Mouse (Mus musculus) kidney, adult 18-20 months (tissue): ENCODE data around the gene Mpp3.

Experiments used
- DNase-seq: peaks from one replicate; pipeline ENCODE4 v3.0.0; 2021

The Mpp3 gene

DNA sequence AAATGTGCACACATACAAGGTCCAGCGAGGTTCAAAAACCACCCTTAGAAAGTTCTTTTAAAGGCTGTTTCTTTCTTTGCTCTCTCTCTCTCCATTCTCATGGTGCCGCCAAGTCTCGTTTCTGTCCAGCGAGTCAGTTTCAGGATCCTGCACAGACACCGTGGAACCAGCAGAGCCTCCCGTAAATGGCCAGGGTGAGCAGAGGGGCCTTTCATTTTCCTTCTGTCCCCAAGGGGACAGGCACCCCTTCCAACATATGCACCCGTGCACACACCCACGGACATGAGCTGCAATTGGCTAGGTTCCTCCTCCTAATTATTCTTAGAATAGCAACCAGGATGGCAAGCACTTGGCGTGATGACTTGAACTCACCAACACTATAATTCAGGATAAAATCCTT, 54.8 kb downstream of the Mpp3 start:
- no peak for DNase-seq

DNA sequence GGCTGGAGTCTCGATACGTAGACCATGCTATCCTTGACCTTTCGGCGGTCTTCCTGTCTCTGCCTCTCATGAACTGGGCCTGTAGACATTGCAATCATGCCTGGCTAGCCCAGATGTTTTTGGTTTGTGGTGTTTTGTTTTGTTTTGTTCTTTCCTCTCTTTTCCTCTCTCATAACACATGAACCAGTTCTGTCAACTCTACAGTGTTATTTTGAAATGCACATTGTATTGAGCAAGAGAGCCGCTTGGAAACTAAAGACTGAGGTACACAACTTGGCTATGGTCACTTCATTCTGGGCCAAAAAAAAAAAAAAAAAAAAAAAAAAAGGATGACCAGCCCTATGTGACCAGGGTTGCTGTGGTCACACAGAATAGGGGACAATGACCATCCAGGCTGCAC, 55.6 kb downstream of the Mpp3 start:
- DNase-seq = no peak

DNA sequence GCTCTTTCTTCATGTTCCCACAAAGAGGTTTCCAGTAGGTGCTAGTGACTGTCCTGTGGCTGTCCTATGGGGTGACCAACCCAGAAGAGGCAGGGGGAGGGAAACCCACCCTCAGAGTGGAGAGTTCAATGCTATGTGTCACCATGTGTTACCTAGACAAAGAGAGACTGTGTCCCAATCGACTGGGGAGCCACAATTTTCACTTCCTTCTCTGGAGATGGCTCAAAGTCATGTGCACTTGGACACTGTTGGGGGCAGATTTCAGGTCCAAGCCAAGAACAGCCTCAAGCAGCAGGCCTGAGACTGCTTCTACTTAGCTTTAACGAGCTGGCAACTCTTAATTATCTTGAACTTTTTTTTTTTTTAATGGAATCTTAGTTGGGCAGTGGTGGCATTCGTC, 56.2 kb downstream of the Mpp3 start:
- DNase-seq = no peak

DNA sequence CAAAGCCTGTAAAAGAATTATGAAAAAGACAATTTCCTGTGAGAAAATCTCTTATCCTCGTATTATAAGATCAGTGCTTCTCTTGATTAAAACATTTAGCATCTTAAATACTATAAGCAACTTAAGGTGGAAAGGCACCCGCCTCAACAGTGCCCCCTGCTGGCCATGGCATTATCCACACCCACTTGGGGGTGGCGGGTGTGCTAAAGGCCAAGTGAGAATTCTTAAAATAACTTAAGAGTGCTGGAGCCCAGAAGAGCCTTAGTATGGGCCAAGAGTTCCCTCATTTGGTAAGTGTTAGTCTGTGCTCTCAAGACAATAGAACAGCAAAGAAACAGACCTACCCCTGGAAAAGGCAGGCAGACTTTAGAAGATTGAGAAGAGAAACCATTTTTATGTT, 56.9 kb downstream of the Mpp3 start:
- no peak for DNase-seq

DNA sequence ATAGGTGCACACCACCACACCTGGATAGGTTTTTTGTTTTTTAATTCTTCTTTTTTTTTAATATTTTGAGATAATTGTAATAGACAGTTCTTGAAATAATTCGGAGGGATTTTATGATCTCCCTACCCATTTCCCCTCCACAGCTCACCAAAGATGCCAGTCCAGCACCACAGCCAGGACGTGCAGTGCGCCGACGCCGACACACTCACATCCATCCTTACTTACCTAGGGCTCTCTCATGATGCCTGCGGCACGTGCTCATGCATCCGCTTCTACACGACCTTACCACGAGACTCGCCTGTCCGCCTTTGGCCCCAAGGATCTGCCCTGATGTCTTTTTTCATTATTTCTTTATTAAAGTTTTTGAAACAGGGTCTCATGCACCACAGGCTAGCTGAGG, 58.4 kb downstream of the Mpp3 start:
- DNase-seq = no peak

DNA sequence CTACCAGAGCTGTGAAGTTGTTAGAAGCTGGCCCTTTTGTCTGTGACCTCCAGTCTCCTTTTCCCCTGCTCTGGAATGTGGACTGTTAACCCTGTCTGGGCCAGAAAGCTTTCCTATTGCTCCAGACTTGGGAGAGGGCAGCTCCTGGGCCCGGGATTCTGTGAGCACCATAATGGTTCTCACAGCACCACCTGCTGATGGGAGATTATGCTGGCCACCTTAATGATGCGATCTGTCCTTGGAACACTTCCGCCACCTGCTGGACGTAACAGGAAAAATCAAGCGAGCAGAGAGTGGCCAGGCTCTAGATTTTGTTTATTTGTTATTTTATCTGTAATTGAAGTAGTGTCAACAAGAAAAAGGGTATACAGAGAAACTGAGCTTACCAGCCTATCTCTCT, 59.5 kb downstream of the Mpp3 start:
- peak; percentile 86 for DNase-seq

DNA sequence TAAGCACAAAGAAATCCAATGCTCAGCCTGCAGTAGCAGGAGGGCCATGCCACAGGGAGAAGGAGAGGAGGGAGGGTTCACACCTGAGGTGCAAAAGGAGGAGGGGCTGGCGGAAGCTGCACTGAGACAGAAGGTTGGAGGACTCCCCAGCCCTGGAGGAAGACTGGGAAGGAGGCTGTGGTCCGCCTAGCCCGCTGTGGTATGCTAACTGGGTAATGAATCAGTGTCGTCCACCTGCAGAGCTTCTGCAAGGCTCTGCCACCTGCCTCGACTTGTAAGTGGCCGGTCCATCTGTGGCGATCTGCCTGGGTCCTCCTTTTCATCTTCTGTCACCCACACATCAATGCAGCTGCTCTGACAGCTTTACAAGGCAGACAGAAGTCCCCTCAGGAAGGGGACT, 60.0 kb downstream of the Mpp3 start:
- DNase-seq = no peak

DNA sequence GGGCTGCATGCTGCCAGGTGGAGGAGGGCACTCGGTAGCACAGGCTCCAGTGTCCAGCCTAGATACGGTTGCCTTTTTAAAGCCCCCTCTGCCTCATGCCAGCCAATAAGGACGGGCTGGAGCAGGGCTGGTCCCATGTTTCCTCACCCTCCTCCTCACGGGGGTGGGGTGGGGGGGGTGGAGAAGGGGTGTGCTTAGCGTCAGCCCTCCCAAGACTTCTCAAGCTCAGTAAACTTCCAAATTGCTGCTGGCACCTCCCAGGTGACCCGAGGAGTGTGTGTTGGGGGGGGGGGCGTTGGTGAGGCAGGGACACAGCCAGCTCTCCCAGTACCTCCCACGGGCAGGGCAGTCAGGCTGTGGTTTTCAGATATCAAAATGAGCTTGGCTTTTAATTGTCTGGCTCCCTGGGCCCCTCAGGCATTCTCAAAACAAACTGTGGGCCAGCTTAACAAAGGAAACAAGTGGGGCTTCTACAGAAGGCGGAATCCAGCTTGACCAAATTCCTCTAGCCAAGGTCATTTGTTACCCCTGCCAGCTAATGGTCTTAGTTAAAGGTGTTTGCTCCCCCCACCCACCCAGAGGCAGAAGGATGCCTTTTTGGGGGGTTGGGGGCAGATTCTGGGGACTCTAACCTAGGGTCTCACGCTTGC, 61.2 kb downstream of the Mpp3 start, which contains the start of gene Sost:
Sost (minus strand) TSS at position 51 of the 650 bp plus-strand sequence.
- no peak for DNase-seq

DNA sequence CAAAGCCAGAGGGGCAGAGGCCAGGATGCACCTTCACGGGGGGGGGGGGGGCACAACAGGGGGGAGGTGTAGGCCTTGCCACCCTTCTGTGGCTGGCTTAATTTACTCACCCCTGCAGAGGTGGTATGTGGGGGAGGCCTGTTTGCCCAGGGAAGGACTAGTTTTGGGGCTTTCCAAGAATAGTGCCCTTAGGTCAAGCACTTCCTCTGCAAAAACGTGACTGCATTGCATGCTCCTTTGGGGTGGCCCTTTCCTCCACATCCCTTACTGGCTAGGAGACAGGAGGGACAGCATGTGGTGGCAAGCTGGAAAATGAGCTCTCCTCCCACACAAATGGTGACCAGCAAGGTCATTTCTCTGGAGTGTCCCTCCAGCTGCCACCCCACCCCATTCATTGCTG, 62.7 kb downstream of the Mpp3 start:
- DNase-seq = no peak

DNA sequence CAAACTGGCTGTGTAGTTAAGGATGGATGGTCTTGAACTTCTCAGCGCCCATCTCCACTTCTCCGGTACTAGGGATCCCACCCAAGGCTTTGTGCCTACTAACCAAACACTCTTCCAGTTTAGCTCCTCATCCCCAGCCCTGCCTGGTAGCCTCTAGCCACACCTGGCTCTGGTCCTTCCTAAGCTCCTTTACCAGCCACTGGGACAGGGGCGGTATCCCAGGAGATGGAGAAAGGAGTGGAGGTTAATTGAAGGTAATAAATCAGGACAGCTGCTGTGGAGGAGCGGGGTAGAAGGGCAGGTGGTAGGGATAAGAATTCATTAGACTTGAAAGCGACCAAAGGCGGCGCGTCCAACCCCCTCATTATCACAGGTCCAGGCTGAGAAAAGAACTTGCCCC, 63.6 kb downstream of the Mpp3 start:
- DNase-seq = no peak

DNA sequence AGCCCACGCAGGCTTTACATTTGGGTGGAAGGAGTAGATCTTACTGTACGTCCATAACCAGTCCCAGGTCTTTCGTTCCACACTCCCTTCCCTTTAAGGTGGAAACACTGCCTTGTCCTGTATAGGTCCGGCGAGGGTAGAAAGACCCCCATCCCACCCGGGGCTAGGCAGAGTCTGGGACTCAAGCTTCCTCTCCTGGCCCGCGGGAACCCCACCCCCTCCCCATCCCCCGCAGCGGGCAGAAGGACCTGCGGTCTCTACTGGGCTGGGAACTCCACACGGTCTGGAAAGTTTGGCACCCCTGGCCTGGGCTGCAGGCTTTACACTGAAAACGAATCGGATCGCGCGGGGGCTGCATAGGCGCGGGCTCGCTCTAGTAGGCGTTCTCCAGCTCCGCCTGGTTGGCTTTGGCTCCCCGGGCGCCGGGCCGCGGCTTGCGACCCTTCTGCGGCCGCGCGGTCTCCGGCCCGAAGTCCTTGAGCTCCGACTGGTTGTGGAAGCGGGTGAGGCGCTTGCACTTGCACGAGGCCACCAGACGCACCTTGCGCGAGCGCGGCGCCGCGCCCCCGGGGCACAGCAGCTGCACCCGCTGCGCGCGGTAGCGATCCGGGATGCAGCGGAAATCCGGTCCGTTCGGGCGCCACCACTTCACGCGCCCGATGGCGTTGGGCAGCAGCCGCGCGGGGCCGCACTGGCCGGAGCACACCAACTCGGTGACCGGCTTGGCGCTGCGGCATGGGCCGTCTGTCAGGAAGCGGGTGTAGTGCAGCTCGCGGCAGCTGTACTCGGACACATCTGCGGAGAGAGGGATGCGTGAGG, 64.6 kb downstream of the Mpp3 start:
- DNase-seq = no peak

DNA sequence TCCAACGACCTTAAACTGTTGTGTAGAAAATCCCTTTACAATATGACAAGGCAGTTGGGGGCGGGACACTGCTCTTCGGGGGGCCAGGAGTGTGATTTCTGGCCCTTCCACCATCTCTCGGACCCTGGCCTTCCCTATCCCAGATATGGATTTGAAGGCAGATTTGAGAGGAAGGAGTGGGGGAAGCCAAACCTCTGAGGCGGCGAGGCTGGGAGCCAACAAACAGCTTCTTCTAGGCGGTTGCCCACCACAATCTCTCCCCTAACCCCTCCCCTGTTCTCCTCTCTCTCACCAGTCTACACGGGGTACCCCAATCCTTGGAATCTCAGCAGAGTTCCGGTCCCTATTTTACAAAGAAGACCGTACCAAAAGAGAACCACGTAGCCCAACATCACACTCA, 65.2 kb downstream of the Mpp3 start:
- no peak for DNase-seq

DNA sequence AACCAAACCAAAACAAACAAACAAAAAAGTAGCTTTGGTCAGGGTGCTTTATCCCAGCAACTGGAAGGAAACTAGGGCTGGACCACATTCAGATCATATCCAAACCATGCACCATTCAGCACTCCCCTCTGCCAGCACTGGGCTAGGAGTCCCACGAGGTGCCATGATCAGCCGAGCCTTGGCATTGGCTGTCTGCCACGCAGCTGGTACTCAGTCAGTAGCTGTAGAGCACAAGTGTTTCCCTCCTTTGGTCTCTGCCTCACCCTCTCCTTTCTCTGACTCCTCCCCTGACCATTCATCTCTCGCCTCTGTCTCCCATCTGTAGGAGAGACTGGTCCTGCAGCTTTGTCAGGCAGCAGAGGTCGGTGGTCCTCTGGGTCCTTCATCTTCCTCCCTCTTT, 70.8 kb downstream of the Mpp3 start:
- no peak for DNase-seq

DNA sequence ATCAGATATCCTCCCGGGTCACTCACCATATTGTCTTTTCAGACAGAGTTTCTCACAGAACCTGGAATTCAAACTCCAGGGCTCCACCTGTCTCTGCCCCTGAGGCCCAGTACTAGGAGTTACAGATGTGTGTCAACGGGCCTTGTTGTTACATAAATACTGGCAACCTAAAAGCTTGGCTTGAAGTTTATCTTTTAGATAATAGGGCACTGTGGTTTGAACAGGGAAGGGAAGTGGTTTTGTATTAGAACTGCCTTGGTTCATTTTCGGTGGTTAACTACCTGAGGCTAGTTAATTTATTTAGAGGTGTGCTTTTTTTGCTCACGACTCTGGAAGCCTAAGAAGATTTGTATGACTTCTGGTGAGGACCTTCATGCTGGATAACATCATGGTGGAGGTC, 74.8 kb downstream of the Mpp3 start:
- DNase-seq = no peak

DNA sequence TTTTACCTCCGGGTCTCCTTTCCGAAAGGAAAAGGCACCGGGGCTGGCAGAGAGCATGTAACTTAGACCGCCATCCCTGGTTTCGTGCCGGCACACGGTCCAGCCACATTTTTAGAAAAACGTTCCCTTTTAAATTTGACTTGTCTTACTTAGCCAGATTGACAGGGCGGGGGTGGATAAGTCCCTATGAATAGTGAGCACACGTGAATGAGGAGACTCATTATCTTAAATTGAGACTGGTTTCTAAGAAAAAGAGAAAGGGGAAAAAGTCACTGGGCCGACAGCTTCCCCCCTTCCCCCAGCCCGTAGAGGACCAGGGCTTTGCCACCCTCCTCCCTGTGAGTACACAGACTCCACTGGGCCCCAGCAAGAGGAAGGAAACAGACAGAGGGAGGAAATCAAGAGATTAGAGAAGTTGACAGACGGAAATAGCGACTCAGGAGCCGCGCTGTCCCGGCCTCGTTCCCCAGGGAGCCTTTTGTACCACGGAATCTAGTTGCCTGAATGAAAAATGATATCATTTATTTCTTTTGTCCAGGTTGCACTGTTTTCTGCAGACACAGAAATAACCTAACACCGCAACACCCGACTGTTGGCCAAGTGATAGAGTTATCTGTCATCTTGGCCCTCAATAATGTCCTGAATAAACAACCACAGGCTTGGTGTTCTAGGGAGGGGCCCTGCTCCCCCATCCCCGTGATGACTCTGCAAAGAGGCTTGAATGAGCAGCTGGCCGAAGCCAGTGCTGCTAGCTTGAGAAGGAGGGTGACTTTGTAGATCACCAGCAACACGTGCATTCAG, 75.5 kb downstream of the Mpp3 start:
- peak; percentile 57 for DNase-seq

DNA sequence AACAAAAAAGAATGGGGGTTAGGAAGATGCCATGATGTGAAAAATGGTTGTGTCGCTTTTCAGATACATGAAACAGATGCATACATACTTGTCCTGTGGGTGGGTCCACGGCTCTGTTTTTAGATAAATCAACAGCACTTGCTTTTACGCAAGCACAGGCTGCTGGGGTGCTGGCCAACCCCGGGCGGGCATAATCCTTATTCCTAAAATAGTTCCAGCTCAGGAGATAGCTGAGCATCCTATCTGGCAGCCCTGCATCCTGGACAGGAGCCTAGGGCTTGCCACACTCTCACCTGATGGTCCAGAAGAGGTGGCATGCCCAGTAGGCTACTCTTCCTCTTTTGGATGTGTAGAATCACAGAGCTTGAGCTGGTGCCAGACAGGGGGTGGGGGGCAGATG, 78.2 kb downstream of the Mpp3 start:
- DNase-seq = no peak
